12 mouse cellular contexts compared by ENCODE assay signal in the genomic region with DNA sequence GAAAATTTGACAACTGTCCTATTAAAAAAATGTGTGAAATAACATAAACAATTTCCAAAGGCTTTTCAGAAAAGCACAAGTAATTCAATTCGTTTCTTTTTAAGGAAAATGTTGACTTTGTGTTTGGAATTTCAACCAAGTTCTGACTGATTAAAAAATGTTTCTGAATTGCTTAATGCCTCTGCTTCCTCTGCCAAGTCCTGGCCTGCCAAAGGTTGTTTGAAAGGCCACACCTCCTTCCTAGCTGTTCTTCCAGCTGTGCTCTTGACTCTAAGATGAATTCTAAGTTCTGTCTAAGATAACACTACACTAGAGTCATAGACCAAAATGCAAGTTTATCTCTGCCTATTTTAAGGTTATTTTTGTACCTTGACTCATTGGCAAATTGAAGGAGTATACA. TPM values are rescaled to one million over a fixed set of nuclear protein-coding genes. Genes with fewer than 3 reads are reported as not detected.
DNase-seq lines count a peak whose midpoint lies in the region; ATAC-seq lines count a peak whose summit lies in the region.
"Had no signal": no experiment of that assay in that cellular context is flagged by ENCODE, and none has a peak within 500 bp of the region (broad histone marks: within the 10 kb centered on the region; RNA-seq: fewer than 3 reads in every experiment).

No protein-coding gene starts in this region.

- no peaks in the 10 kb centered on the region for H3K27me3 ChIP-seq in kidney, embryonic 16.5 days (ENCODE audit: insufficient read depth, low read length)
- H3K27me3 ChIP-seq: embryonic facial prominence, embryonic 13.5 days had no signal

- no peak overlapping the region for H3K4me2 ChIP-seq in kidney, embryonic 16.5 days (replicated peaks; ENCODE audit: low read depth, low read length)
- H3K4me2 ChIP-seq: embryonic facial prominence, embryonic 13.5 days; hindbrain, embryonic 14.5 days had no signal

- DNase-seq in kidney, adult 9 months = peak; percentile 32
- peak; percentile 70 for DNase-seq in gastrocnemius, adult 18-20 months (ENCODE audit: low spot score)
- peak; percentile 51 for DNase-seq in heart, postnatal 25 days (ENCODE audit: low spot score)
- DNase-seq in ovary, postnatal 14 days (ENCODE audit: low spot score) = peak; percentile 7
- DNase-seq in spleen, adult 18-20 months = no peak
- DNase-seq in right cerebral cortex, postnatal 25 days = no peak
- no peak for DNase-seq in Muller cell, postnatal 12 days (ENCODE audit: inconsistent ontology term)
- DNase-seq: cerebellum, adult 11 months; left cerebral cortex, postnatal 4 days had no signal

- intact Hi-C loops in heart, postnatal 25 days (cut with DNase I) = no loop called here

- no peak overlapping the region for H3K9ac ChIP-seq in kidney, embryonic 16.5 days (replicated peaks; ENCODE audit: low read length)
- H3K9ac ChIP-seq: embryonic facial prominence, embryonic 13.5 days; hindbrain, embryonic 14.5 days had no signal

- no peak overlapping the region for H3K27ac ChIP-seq in kidney, embryonic 16.5 days (ENCODE audit: low read length)
- H3K27ac ChIP-seq: embryonic facial prominence, embryonic 13.5 days; hindbrain, embryonic 14.5 days had no signal

- no peaks in the 10 kb centered on the region for H3K9me3 ChIP-seq in kidney, embryonic 16.5 days (ENCODE audit: low read length)
- H3K9me3 ChIP-seq: embryonic facial prominence, embryonic 13.5 days had no signal

- no peak overlapping the region for H3K4me3 ChIP-seq in kidney, embryonic 16.5 days (ENCODE audit: low read length)
- H3K4me3 ChIP-seq: embryonic facial prominence, embryonic 13.5 days had no signal

- H3K4me1 ChIP-seq in kidney, embryonic 16.5 days (ENCODE audit: insufficient read depth, low read length) = no peaks in the 10 kb centered on the region
- H3K4me1 ChIP-seq: embryonic facial prominence, embryonic 13.5 days had no signal

- H3K36me3 ChIP-seq in kidney, embryonic 16.5 days (ENCODE audit: insufficient read depth, low read length) = no peaks in the 10 kb centered on the region
- H3K36me3 ChIP-seq: embryonic facial prominence, embryonic 13.5 days had no signal

- WGBS in kidney, embryonic 16.5 days = 61% methylated on average over 1 of the region's 1 CpGs

- ATAC-seq in kidney, embryonic 16.5 days (ENCODE audit: low FRiP score, low TSS enrichment) = no peak

RNA-seq across cellular contexts. Expression of a gene that starts 8.0 kb away (rescaled TPM):
- polyA plus RNA-seq in kidney, embryonic 16.5 days (2015; fragmentation: Nextera tagmentation; extraction: Ambion mirVana) = 3.7 and 5.2 TPM in 2 replicates
- 100 to 1,000 TPM; 164 to 219 TPM for total RNA-seq in gastrocnemius, adult 18-20 months (2021)
- 10 to 100 TPM; 19.2 to 20.9 TPM for total RNA-seq in heart, postnatal 25 days (2021)

Comparison
In these comparisons a context has a peak if more than half of its experiments do, and no peak if none do; other contexts are left out.
1. DNase-seq: peak in kidney, adult 9 months (single experiment), gastrocnemius, adult 18-20 months (single experiment), heart, postnatal 25 days (single experiment) and ovary, postnatal 14 days (single experiment); none in spleen, adult 18-20 months (0 of 2), right cerebral cortex, postnatal 25 days (single experiment) and Muller cell, postnatal 12 days (single experiment).
2. RNA of a gene that starts 8.0 kb away (total RNA-seq): 164 to 219 TPM in gastrocnemius, adult 18-20 months; 19.2 to 20.9 TPM in heart, postnatal 25 days; every median in the first group is over 4 times any median in the second.